Mouse (Mus musculus): ENCODE results near the gene Rpl13a. TPM values are rescaled to one million over a fixed set of nuclear protein-coding genes. Genes with fewer than 3 reads are reported as not detected.
A peak's percentile ranks its signal among the peaks of the same experiment; 100 is the strongest.

Gene Rpl13a
- polyA plus RNA-seq, 1 experiment from 2014 or later = 1,616 TPM

- WGBS = 79% methylated on average over 5 of the region's 5 CpGs
- no peak for ATAC-seq
- TF ChIP-seq CTCF (IDR thresholded peaks at IDR 0.05; ENCODE audit: low read depth) = no peak
These were observed 21.4 kb downstream of the Rpl13a start for GRCm38 (mm10) chr7:45107052-45107645.

GRCm38 (mm10) chr7:45106441-45106840 lies 22.1 kb downstream of the Rpl13a start:
- H3K27me3 ChIP-seq (replicated peaks; ENCODE audit: control insufficient read depth, insufficient read depth, low read length) = no peaks in the 10 kb centered on the region
- H3K27ac ChIP-seq (ENCODE audit: low read depth, low read length) = peak overlapping the region; percentile 77; the same call in 1 of the 2 replicates
- H3K4me3 ChIP-seq (ENCODE audit: low read depth, low read length) = no peak overlapping the region
- no peak for TF ChIP-seq CTCF (IDR thresholded peaks at IDR 0.05; ENCODE audit: low read depth)
- no peaks in the 10 kb centered on the region for H3K9me3 ChIP-seq (ENCODE audit: control insufficient read depth)
- WGBS = 63% methylated on average over 6 of the region's 6 CpGs
- peaks cover 14% of the 10 kb centered on the region; the same call in 1 of the 2 replicates for H3K36me3 ChIP-seq (ENCODE audit: control insufficient read depth, insufficient read depth)
- ATAC-seq = no peak
- no peak overlapping the region for H3K9ac ChIP-seq (ENCODE audit: low read depth, low read length)
- no peak overlapping the region for H3K4me2 ChIP-seq (replicated peaks; ENCODE audit: low read depth)
- H3K4me1 ChIP-seq (replicated peaks; ENCODE audit: control insufficient read depth, insufficient read depth, low read length) = no peaks in the 10 kb centered on the region; the same call in none of the 2 replicates

More at GRCm38 (mm10) chr7:45107052-45107645, 21.4 kb downstream of the Rpl13a start:
- Histone ChIP-seq H3K27ac (ENCODE audit: low read depth, low read length) (no peak overlapping the region; the same call in 1 of the 2 replicates), H3K4me2 (replicated peaks; ENCODE audit: low read depth) (no peak overlapping the region), H3K36me3 (ENCODE audit: control insufficient read depth, insufficient read depth) (peaks cover 7% of the 10 kb centered on the region; the same call in 1 of the 2 replicates), H3K4me3 (ENCODE audit: low read depth, low read length) (no peak overlapping the region), H3K9ac (ENCODE audit: low read depth, low read length) (no peak overlapping the region), H3K27me3 (replicated peaks; ENCODE audit: control insufficient read depth, insufficient read depth, low read length) (no peaks in the 10 kb centered on the region), H3K4me1 (replicated peaks; ENCODE audit: control insufficient read depth, insufficient read depth, low read length) (no peaks in the 10 kb centered on the region; the same call in 1 of the 2 replicates), H3K9me3 (ENCODE audit: control insufficient read depth) (no peaks in the 10 kb centered on the region)

GRCm38 (mm10) chr7:45105491-45105890 lies 23.1 kb downstream of the Rpl13a start:
- no peaks in the 10 kb centered on the region for H3K27me3 ChIP-seq (replicated peaks; ENCODE audit: control insufficient read depth, insufficient read depth, low read length)
- WGBS = 36% methylated on average over 8 of the region's 8 CpGs
- peak; percentile 58 for ATAC-seq

GRCm38 (mm10) chr7:45104941-45105340 lies 23.6 kb downstream of the Rpl13a start:
- TF ChIP-seq CTCF (IDR thresholded peaks at IDR 0.05; ENCODE audit: low read depth) = no peak
- Histone ChIP-seq H3K9ac (ENCODE audit: low read depth, low read length) (peak overlapping the region; percentile 37; the same call in 1 of the 2 replicates), H3K36me3 (ENCODE audit: control insufficient read depth, insufficient read depth) (peaks cover 14% of the 10 kb centered on the region; the same call in 1 of the 2 replicates), H3K9me3 (ENCODE audit: control insufficient read depth) (no peaks in the 10 kb centered on the region), H3K4me2 (replicated peaks; ENCODE audit: low read depth) (no peak overlapping the region), H3K27me3 (replicated peaks; ENCODE audit: control insufficient read depth, insufficient read depth, low read length) (no peaks in the 10 kb centered on the region), H3K4me3 (ENCODE audit: low read depth, low read length) (no peak overlapping the region), H3K27ac (ENCODE audit: low read depth, low read length) (peak overlapping the region; percentile 77), H3K4me1 (replicated peaks; ENCODE audit: control insufficient read depth, insufficient read depth, low read length) (no peaks in the 10 kb centered on the region; the same call in none of the 2 replicates)
- no peak for ATAC-seq
- WGBS = 81% methylated on average over 5 of the region's 5 CpGs

More at GRCm38 (mm10) chr7:45105491-45105890, 23.1 kb downstream of the Rpl13a start:
- H3K4me3 ChIP-seq (ENCODE audit: low read depth, low read length) = no peak overlapping the region
- no peaks in the 10 kb centered on the region for H3K9me3 ChIP-seq (ENCODE audit: control insufficient read depth)
- H3K36me3 ChIP-seq (ENCODE audit: control insufficient read depth, insufficient read depth) = peaks cover 14% of the 10 kb centered on the region; the same call in 1 of the 2 replicates
- H3K27ac ChIP-seq (ENCODE audit: low read depth, low read length) = peak overlapping the region; percentile 77
- H3K4me1 ChIP-seq (replicated peaks; ENCODE audit: control insufficient read depth, insufficient read depth, low read length) = no peaks in the 10 kb centered on the region; the same call in none of the 2 replicates
- H3K9ac ChIP-seq (ENCODE audit: low read depth, low read length) = no peak overlapping the region
- TF ChIP-seq CTCF (IDR thresholded peaks at IDR 0.05; ENCODE audit: low read depth) = no peak
- H3K4me2 ChIP-seq (replicated peaks; ENCODE audit: low read depth) = no peak overlapping the region

- Histone ChIP-seq H3K9me3 (ENCODE audit: control insufficient read depth) (no peaks in the 10 kb centered on the region), H3K9ac (ENCODE audit: low read depth, low read length) (peak within 1 kb of the TSS; percentile 71), H3K36me3 (ENCODE audit: control insufficient read depth, insufficient read depth) (peaks cover 14% of the 10 kb centered on the region; the same call in 1 of the 2 replicates), H3K4me2 (replicated peaks; ENCODE audit: low read depth) (peak within 1 kb of the TSS; percentile 67), H3K27ac (ENCODE audit: low read depth, low read length) (peak within 1 kb of the TSS; percentile 85), H3K27me3 (replicated peaks; ENCODE audit: control insufficient read depth, insufficient read depth, low read length) (no peaks in the 10 kb centered on the region), H3K4me1 (replicated peaks; ENCODE audit: control insufficient read depth, insufficient read depth, low read length) (no peaks in the 10 kb centered on the region; the same call in none of the 2 replicates), H3K4me3 (ENCODE audit: low read depth, low read length) (peak within 1 kb of the TSS; percentile 45)
- 5% methylated on average over 7 of the region's 7 CpGs for WGBS
- TF ChIP-seq CTCF (IDR thresholded peaks at IDR 0.05; ENCODE audit: low read depth) = 0 out of 2 replicates have a peak, but pooled peaks have one; percentile 3
- peak; percentile 84 for ATAC-seq
These were observed 24.8 kb downstream of the Rpl13a start, which contains the start of gene Fcgrt for GRCm38 (mm10) chr7:45103652-45104180. Fcgrt (minus strand) TSS chr7:45103851.

GRCm38 (mm10) chr7:45102940-45103585 lies 25.5 kb downstream of the Rpl13a start:
- Histone ChIP-seq H3K9me3 (ENCODE audit: control insufficient read depth) (no peaks in the 10 kb centered on the region), H3K4me2 (replicated peaks; ENCODE audit: low read depth) (peak overlapping the region; percentile 67), H3K27ac (ENCODE audit: low read depth, low read length) (peak overlapping the region; percentile 85), H3K4me3 (ENCODE audit: low read depth, low read length) (peak overlapping the region; percentile 45), H3K27me3 (replicated peaks; ENCODE audit: control insufficient read depth, insufficient read depth, low read length) (no peaks in the 10 kb centered on the region), H3K4me1 (replicated peaks; ENCODE audit: control insufficient read depth, insufficient read depth, low read length) (no peaks in the 10 kb centered on the region; the same call in none of the 2 replicates), H3K36me3 (ENCODE audit: control insufficient read depth, insufficient read depth) (peaks cover 14% of the 10 kb centered on the region; the same call in 1 of the 2 replicates), H3K9ac (ENCODE audit: low read depth, low read length) (peak overlapping the region; percentile 71)
- peak; percentile 10; the same call in 1 of the 2 replicates for ATAC-seq
- no peak for TF ChIP-seq CTCF (IDR thresholded peaks at IDR 0.05; ENCODE audit: low read depth)
- WGBS = 27% methylated on average over 9 of the region's 9 CpGs
